Mouse (Mus musculus): Measurements from ENCODE around the gene Dcaf6.

Gene Dcaf6

GRCm38 (mm10) chr1:165460360-165460800, at the start of gene Dcaf6, which contains the start of gene Mpc2:
Gene Dcaf6, minus strand, starts transcription at chr1:165460475.
Gene Mpc2, plus strand, starts transcription at chr1:165460637.
- in situ Hi-C loops (cut with MboI, MseI) = no loop called here

DNA sequence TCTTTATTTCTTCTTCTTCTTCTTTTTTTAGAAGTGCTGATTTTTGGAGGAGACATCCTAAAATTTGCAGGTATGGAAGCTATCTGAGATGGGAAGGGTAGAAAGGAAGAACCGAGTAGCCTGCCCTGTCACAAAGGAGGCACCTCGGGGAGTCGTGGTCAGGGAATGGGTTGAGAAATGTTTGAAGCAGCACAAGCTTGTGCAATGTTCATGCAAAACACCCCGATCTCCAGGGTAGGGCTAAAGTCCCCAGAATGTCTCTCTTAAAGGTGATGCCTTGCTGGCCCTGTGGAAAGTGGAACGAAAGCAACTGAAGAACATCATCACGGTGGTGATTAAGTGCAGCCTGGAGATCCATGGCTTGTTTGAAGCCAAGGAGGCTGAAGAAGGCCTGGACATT, 46.0 kb upstream of the Dcaf6 start:
- in situ Hi-C loops (cut with MboI, MseI) = no loop called here

DNA sequence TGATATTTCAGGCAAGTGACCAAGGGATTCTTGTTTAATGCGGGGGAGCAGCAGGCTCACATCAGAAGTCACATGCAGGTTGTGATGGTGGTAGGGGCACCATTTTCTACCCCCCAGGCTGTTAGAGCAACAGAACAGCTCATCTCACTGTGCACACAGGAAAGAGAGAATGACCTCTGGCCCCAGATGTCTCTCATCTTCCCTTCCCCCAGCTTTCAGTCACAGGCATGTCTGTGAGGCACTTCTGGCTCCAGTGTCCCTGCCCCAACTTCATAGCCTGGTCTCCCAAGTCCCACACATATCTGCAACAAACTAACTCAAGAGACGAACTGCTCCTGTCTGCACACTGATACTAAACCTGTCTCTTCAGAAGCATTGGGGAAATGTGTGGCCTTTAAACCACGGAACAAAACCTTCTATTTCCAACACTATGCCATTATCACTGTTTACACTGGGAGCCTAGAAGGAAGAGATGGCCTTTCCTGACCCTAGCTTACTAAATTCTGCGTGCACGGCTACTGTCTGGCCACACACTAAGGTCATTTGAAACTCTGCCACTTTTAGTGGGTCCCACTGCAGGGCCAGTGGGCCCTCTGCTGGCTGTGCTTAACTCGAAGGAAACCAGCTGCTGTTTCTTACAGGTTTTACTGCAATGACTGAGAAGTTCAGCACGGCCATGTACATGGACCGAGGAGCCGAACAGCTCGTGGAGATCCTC, 43.2 kb upstream of the Dcaf6 start:
- in situ Hi-C loops (cut with MboI, MseI) = loop anchor here (5.0 kb wide), 1 partner anchor 54 kb away; no protein-coding TSS in a partner anchor

- in situ Hi-C loops (cut with MboI, MseI) = no loop called here
Observed at GRCm38 (mm10) chr1:165498856-165499255, 38.6 kb upstream of the Dcaf6 start.

GRCm38 (mm10) chr1:165489197-165489596, 28.9 kb upstream of the Dcaf6 start:
- in situ Hi-C loops (cut with MboI, MseI) = no loop called here

- in situ Hi-C loops (cut with MboI, MseI) = no loop called here
Observed at GRCm38 (mm10) chr1:165486108-165486507, 25.8 kb upstream of the Dcaf6 start.

DNA sequence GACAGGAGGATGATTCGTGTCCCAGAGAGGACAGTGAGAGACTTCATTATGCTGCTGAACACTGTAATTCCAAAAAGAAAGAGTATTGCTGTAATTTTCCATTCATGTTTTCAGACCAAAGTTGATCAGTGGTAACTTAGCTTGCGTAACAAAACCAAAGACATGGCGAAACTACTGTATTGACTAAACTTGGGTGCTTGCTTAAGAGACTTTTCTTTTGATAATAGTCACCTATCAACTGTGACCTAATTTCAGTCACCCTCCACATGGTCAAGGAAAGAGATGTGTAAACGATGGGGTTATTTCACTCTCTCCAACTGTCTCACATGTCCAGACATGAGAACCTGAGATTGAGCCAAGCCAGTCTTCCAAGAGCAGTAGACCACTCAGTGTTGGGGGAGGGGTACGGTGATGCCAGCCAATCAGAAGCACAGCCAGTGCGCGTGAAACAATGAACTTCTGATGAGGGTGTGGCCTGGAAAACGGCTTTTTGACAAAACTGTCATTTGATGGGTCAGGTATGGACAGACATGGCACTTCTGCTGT, 24.5 kb upstream of the Dcaf6 start, which contains the start of gene Adcy10:
Gene Adcy10, plus strand, starts transcription at position 496 of the 546 bp plus-strand sequence.
- in situ Hi-C loops (cut with MboI, MseI) = no loop called here

DNA sequence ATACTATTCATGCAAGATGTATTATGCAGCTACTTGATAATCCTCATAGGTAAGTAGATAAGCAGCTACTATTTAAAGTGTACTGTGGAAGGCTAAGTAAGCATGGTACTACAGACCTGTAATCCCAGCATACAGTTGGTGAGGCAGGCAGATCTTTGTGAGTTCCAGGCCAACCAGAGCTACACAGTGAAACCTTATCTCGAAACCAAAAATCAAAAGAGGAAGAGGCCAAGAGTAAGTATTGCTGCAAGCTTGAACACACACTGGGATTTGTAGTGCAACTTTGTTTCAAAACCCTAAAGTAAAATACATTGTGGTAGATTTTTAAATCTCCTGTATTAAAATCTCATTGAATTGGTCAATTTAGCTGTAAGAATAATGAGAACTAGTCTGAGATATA, 11.2 kb upstream of the Dcaf6 start:
- in situ Hi-C loops (cut with MboI, MseI) = no loop called here

GRCm38 (mm10) chr1:165469717-165470116, 9.4 kb upstream of the Dcaf6 start:
- in situ Hi-C loops (cut with MboI, MseI) = no loop called here

- in situ Hi-C loops (cut with MboI, MseI) = no loop called here
Observed at GRCm38 (mm10) chr1:165468971-165469370, 8.7 kb upstream of the Dcaf6 start.

DNA sequence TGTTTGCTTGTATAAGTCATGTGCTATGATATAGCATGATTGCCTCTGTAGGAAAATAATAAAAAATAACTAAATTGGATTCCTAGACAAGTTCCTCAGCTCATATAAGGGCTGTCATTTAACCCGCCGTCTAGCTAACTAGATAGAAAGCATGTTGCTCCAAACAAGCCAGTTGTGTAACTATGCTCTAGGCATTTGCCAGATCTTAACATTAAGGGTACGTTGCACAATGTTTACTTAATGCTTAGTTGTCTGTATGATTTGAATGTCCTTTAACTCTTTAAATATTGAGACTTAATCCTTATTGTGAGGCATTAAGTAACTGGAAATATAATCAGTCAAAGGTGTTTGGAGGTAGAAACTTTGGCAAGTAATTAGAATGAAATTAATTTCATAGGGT, 4.3 kb upstream of the Dcaf6 start:
- in situ Hi-C loops (cut with MboI, MseI) = no loop called here

DNA sequence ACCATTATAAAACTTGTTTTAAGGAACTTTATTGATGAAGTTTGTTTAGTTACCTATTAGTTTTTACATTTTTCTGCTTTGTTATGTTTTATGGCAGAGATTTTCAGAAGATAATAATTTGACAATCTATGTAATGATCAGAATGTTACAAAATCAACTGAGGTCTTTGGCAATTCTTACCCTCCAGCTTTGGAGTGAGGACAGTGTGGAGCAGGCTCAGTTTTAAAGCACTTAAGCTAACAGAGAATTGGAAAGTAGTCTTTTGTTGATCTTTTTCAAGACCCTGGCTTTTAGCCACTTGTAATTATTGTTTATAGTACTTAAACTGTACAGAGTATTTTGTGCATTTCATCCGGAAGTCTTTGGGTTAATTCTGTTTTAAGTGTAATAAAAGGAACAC, 2.6 kb upstream of the Dcaf6 start:
- in situ Hi-C loops (cut with MboI, MseI) = no loop called here

- in situ Hi-C loops (cut with MboI, MseI) = no loop called here
Observed at GRCm38 (mm10) chr1:165461681-165462080, 1.4 kb upstream of the Dcaf6 start.

- in situ Hi-C loops (cut with MboI, MseI) = no loop called here
Observed at GRCm38 (mm10) chr1:165460801-165461377, 614 bp upstream of the Dcaf6 start.

DNA sequence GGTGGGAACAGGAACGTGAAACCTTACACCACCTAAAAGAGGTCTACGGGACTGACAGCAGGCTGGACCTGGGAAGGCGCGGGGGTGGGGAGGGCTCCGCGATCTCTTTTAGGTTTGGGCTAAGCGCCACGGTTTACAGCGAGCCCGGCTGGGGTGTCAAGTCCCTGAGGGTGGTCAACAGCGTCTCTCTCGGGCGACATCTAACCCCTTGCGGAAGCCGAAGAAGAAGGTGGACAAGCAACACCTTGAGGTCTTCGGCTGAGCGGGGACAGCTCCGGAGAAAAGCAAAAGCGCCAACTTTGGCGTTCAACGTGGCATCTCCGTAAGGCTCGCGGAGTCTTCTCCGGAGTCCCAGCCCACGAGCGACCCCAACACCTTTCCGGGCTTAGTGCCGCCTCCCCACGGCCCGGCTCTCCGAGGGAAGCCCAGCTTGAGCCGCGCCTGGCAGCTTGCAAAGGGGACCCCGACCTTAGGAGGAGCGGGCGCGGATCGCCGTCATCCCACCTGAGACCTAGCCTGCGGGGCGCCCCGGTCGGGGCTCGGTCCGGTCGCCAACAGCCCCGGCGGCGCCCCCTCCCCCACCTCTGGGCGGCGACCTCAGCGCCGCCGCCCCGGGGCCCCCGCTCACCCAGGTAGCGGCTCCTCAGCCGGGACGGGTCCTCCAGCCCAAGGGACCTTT, 633 bp downstream of the Dcaf6 start:
- in situ Hi-C loops (cut with MboI, MseI) = loop anchor here (10.0 kb wide), 1 partner anchor 915 kb away; the partner anchor contains the start of gene Tada1

- in situ Hi-C loops (cut with MboI, MseI) = loop anchor here (10.0 kb wide), 1 partner anchor 916 kb away; the partner anchor contains the start of gene Tada1
Observed at GRCm38 (mm10) chr1:165459041-165459502, 1.2 kb downstream of the Dcaf6 start.

DNA sequence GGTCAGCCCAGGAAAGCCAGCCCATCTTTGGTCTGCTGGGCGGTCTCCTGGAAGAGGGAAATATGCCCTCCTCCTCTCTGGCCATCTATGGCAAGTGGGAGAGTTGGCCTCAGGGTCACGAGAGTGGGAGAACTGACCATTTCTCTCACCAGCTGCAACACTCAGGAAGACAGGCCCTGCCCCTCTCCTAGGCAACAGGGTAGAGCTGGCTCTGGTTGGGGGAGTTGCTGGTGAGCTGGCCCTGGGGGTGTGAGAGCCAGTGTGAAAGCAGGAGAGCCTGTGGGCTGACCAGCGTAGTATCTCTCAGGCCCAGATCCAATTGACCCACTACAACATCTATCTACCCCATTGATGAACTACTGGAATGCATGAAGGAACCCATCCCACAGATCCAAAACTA, 18.6 kb downstream of the Dcaf6 start:
- in situ Hi-C loops (cut with MboI, MseI) = no loop called here

GRCm38 (mm10) chr1:165441201-165441600, 19.1 kb downstream of the Dcaf6 start:
- in situ Hi-C loops (cut with MboI, MseI) = no loop called here

DNA sequence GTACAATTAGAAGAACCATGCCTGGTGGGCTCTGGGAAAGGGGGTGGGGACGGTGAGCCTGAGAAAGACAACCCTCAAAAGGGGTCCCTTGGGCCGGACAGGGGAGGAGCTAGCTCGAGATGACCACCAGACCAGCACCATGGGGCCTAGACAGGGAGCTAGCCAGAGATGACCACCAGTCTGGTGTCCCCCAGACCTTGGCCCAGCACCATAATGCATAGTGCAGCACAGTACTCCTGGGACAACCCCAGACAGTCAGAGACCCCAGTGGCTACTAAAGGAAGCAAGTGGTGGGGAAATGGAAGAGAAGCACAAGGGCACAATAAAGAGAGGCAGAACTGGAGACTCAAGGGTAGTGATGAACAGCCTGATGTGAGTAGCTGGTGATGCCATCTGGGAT, 19.5 kb downstream of the Dcaf6 start:
- in situ Hi-C loops (cut with MboI, MseI) = no loop called here

DNA sequence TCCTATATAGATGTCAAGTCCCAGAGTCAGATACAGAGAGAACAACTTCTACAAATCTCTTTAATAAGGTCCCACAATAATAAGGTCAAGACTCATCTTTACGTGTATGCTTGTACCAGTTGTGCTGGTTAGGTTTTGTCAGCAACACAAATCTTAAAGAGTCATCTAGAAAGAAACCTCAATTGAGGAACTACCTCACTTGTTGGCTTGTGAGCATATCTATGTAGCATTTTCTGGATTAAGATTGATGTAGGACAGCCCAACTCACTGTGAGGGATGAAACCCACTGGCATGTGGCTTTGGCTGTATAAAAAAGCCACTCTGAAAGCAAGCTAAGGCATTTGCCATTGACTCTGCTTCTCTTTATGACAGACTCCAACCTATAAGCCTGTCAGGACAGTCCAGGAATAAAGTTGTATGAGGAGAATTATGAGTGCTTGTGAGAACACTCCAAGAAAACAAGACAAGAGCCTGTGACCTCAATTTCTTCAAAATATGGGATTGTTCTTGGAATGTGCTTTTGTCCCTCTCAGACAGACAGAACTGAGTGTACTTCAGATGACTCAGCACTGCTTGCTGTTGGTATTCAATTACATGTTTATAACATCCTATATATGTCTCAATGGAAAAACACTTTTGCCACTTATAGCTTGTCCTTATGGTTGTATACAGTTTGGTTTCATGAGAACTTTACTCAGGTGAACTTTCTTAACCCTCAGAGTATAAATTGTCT, 21.8 kb downstream of the Dcaf6 start:
- in situ Hi-C loops (cut with MboI, MseI) = no loop called here

- in situ Hi-C loops (cut with MboI, MseI) = no loop called here
Observed at GRCm38 (mm10) chr1:165432883-165433282, 27.4 kb downstream of the Dcaf6 start.
